Mouse (Mus musculus) heart, adult 2 months (tissue): ENCODE results near the gene 2410137M14Rik. TPM values are rescaled to one million over a fixed set of nuclear protein-coding genes. Genes with fewer than 3 reads are reported as not detected.

ENCODE experiments used
- DNase-seq, 2 experiments: peaks; one replicate each; pipeline ENCODE4 v3.0.0; 2021
- H3K27ac ChIP-seq: fragments of 200-600 bp; 2 replicates; pipeline ENCODE4 v1.8.1; 2022
- H3K27me3 ChIP-seq: fragments of 200-500 bp; 2 replicates; pipeline ENCODE4 v1.6.1; 2012; ENCODE audit warnings: mild to moderate bottlenecking, low read length, inconsistent platforms, mixed read lengths; ENCODE audit not compliant: control insufficient read depth, insufficient read depth
- H3K36me3 ChIP-seq: fragments of 200-500 bp; 2 replicates; pipeline ENCODE4 v1.6.1; 2012; ENCODE audit warnings: low read length, inconsistent platforms; ENCODE audit not compliant: control insufficient read depth, insufficient read depth
- H3K4me1 ChIP-seq: fragments of 200-500 bp; 2 replicates; pipeline ENCODE4 v1.6.1; 2011; ENCODE audit warnings: low read length; ENCODE audit not compliant: control insufficient read depth, insufficient read depth
- H3K4me3 ChIP-seq: fragments of 200-600 bp; 2 replicates; pipeline ENCODE4 v1.8.1; 2022
- H3K79me2 ChIP-seq: fragments of 200-500 bp; replicated peaks from 2 replicates; pipeline ENCODE4 v1.6.1; 2012; ENCODE audit warnings: mild to moderate bottlenecking, inconsistent platforms, low read length, moderate library complexity, mixed read lengths; ENCODE audit not compliant: control insufficient read depth, insufficient read depth
- H3K9ac ChIP-seq: fragments of 200-500 bp; 2 replicates; pipeline ENCODE4 v1.6.1; 2012; ENCODE audit warnings: low read depth, mild to moderate bottlenecking, control low read depth, inconsistent platforms, low read length, mixed read lengths
- CTCF ChIP-seq: fragments of 200-600 bp; IDR thresholded peaks from 2 replicates; pipeline ENCODE4 v1.8.1; 2022; ENCODE audit warnings: antibody characterized with exemption, mild to moderate bottlenecking, moderate library complexity
- EP300 ChIP-seq: fragments of 200-500 bp; IDR thresholded peaks from 2 replicates; pipeline ENCODE4 v1.6.1; 2011; ENCODE audit warnings: low read depth, low read length, control low read depth; ENCODE audit not compliant: insufficient read depth
- POLR2A ChIP-seq: fragments of 200-500 bp; IDR thresholded peaks from 2 replicates; pipeline ENCODE4 v1.6.1; 2011; ENCODE audit warnings: mild to moderate bottlenecking, low read depth, low read length, control low read depth; ENCODE audit not compliant: insufficient read depth
- WGBS: fragments of 180-500 bp; shearing (Covaris S2); methylation state at CpG from one replicate; pipeline ENCODE4 v1.1.7; 2018; 5-methylcytosine and 5-hydroxymethylcytosine counted together
- intact Hi-C: fragments of 180-260 bp; cut with DNase I; formaldehyde crosslinking; loops from one replicate; pipeline ENCODE4 v1.15.1; 2025
- polyA plus RNA-seq: library from polyadenylated mRNA; depleted of rRNA; stranded (reverse); fragments of >200 nt; gene quantifications from 2 replicates; pipeline ENCODE4 v1.2.3, GENCODE M21; 2012
- total RNA-seq, 2 experiments: library from RNA; stranded (reverse); gene quantifications; 2 replicates each; pipeline ENCODE4 v1.2.3; 2021

Gene 2410137M14Rik
- total and polyA plus RNA-seq, 3 experiments, result 0.27 to 0.63 (median 0.61) TPM

GRCm38 (mm10) chr17:36947051-36947819, 33.8 kb downstream of the 2410137M14Rik start:
- TF ChIP-seq POLR2A, result no peak; the same call in 1 of the 2 replicates
- peak; percentile 64 for TF ChIP-seq CTCF
- H3K4me1 ChIP-seq, result peaks cover 5% of the 10 kb centered on the region
- H3K79me2 ChIP-seq, result no peaks in the 10 kb centered on the region
- peak overlapping the region; percentile 78 for H3K4me3 ChIP-seq
- intact Hi-C loops, result no loop called here
- peak overlapping the region; percentile 74 for H3K9ac ChIP-seq
- peak; percentile 67 to 79 for DNase-seq
- H3K27ac ChIP-seq, result peak overlapping the region; percentile 72
- peaks cover 2% of the 10 kb centered on the region; the same call in 1 of the 2 replicates for H3K36me3 ChIP-seq
- no peaks in the 10 kb centered on the region for H3K27me3 ChIP-seq
- 1% methylated on average over 62 of the region's 62 CpGs for WGBS

GRCm38 (mm10) chr17:36944121-36944775, 36.8 kb downstream of the 2410137M14Rik start:
- peak; percentile 50 for TF ChIP-seq CTCF
- no peak for TF ChIP-seq EP300
- H3K9ac ChIP-seq, result no peak overlapping the region
- H3K79me2 ChIP-seq, result no peaks in the 10 kb centered on the region
- no peak for DNase-seq
- WGBS, result 45% methylated on average over 9 of the region's 9 CpGs
- H3K4me1 ChIP-seq, result peaks cover 5% of the 10 kb centered on the region
- no peak overlapping the region for H3K27ac ChIP-seq
- no peaks in the 10 kb centered on the region for H3K36me3 ChIP-seq
- no peak overlapping the region for H3K4me3 ChIP-seq
- H3K27me3 ChIP-seq, result no peaks in the 10 kb centered on the region
- intact Hi-C loops, result no loop called here

GRCm38 (mm10) chr17:36943691-36944090, 37.3 kb downstream of the 2410137M14Rik start:
- H3K27ac ChIP-seq, result no peak overlapping the region; the same call in 1 of the 2 replicates
- intact Hi-C loops, result no loop called here
- no peaks in the 10 kb centered on the region for H3K27me3 ChIP-seq
- H3K79me2 ChIP-seq, result no peaks in the 10 kb centered on the region
- no peak overlapping the region for H3K9ac ChIP-seq
- H3K36me3 ChIP-seq, result no peaks in the 10 kb centered on the region
- H3K4me3 ChIP-seq, result no peak overlapping the region; the same call in 1 of the 2 replicates
- 31% methylated on average over 5 of the region's 5 CpGs for WGBS
- H3K4me1 ChIP-seq, result peaks cover 5% of the 10 kb centered on the region
- TF ChIP-seq CTCF (no peak), POLR2A (no peak), EP300 (no peak)
- no peak for DNase-seq

- peak in 1 of 2 experiments; percentile 58 for DNase-seq
- H3K9ac ChIP-seq, result peak within 1 kb of the TSS; percentile 34
- no peaks in the 10 kb centered on the region for H3K27me3 ChIP-seq
- H3K79me2 ChIP-seq, result no peaks in the 10 kb centered on the region
- H3K4me1 ChIP-seq, result peaks cover 5% of the 10 kb centered on the region
- no peaks in the 10 kb centered on the region for H3K36me3 ChIP-seq
- peak within 1 kb of the TSS; percentile 42 for H3K4me3 ChIP-seq
- H3K27ac ChIP-seq, result peak within 1 kb of the TSS; percentile 63
- intact Hi-C loops, result no loop called here
- TF ChIP-seq EP300 (no peak), POLR2A (no peak)
- 6% methylated on average over 59 of the region's 59 CpGs for WGBS
Observed at GRCm38 (mm10) chr17:36942791-36943471, 38.1 kb downstream of the 2410137M14Rik start, which contains the start of gene Rnf39. Gene Rnf39, plus strand, starts transcription at chr17:36942918.

GRCm38 (mm10) chr17:36942391-36942790, 38.6 kb downstream of the 2410137M14Rik start:
- Histone ChIP-seq H3K36me3 (no peaks in the 10 kb centered on the region), H3K27me3 (no peaks in the 10 kb centered on the region), H3K79me2 (no peaks in the 10 kb centered on the region), H3K4me1 (peaks cover 5% of the 10 kb centered on the region), H3K27ac (peak overlapping the region; percentile 63), H3K4me3 (peak overlapping the region; percentile 42), H3K9ac (peak overlapping the region; percentile 34)
- intact Hi-C loops, result no loop called here
- peak; percentile 71 to 81 for DNase-seq
- WGBS, result 24% methylated on average over 10 of the region's 10 CpGs
- TF ChIP-seq EP300 (0 out of 2 replicates have a peak, but pooled peaks have one; percentile 13), CTCF (no peak)

GRCm38 (mm10) chr17:36938056-36938455, 43.0 kb downstream of the 2410137M14Rik start:
- Histone ChIP-seq H3K36me3 (no peaks in the 10 kb centered on the region), H3K79me2 (no peaks in the 10 kb centered on the region), H3K27me3 (no peaks in the 10 kb centered on the region), H3K4me3 (no peak overlapping the region), H3K9ac (no peak overlapping the region), H3K27ac (no peak overlapping the region), H3K4me1 (peaks cover 3% of the 10 kb centered on the region; the same call in 1 of the 2 replicates)
- WGBS, result 60% methylated on average over 2 of the region's 2 CpGs
- intact Hi-C loops, result no loop called here
- TF ChIP-seq POLR2A (no peak), EP300 (no peak), CTCF (no peak)
- DNase-seq, result no peak
